Mouse (Mus musculus): ENCODE measurements around the gene Galnt7.

Gene Galnt7

GRCm38 (mm10) chr8:57628787-57629664 is 23.8 kb downstream of the Galnt7 start:
- no peak for DNase-seq (ENCODE audit: inconsistent age in 2 of 2, low spot score in 1 of 2)

DNA sequence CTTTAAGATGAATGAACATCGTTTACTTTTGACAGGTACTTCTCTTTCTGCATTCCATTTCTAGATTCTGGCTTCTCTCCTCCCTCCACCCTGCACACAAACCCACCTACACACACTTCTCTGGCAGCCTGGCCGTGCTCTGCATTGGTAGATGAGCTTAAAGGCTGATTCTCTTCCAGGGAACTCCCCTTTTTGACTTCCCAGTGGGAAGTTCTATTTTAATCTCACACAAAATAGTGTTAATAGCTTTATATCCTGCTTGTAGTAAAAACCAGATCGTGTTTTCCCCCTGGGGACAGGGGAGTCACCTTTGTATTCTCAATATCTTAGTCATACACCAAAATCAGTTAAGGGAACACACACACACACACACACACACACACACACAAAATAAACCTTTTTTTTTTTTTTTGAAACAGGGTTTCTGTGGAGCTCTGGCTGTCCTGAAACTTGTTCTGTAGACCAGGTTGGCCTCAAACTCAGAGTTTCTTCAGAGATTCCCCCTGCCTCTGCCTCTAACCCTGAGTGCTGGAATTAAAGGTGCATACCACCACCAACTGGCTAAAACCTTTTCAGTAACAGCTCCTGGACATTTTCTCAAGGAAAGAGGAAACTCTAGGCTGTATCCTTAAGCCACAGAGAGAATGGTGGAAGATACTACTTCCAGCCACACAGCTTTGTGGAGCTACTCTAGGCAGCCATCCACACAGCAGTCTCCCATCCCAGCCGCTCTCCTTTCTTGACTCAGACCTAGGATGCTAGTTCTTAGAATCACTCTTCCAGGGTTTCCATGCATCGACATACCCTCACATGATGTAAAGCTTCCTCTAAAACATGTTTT is 24.7 kb downstream of the Galnt7 start:
- DNase-seq (ENCODE audit: inconsistent age in 2 of 2, low spot score in 1 of 2) = no peak

DNA sequence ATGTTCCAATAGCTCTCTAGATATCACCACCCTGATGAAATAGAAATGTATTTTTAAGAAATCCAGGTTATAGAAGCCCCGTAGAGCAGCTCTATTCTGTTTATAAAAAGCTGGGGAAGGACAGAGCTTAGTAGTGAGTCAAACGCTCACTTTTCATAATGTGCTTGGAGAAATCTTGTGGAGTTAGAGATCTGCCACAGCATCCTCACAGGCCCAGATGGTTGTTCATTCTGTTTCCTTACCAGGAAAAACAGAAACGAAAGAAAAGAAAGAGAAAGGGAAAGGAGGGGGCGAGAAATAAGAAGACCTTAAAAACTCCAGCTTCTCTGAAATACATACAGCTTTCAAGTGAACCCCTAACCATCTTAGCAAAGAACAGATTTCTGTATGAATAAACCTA is 28.9 kb downstream of the Galnt7 start:
- no peak for DNase-seq (ENCODE audit: inconsistent age in 2 of 2, low spot score in 1 of 2)

DNA sequence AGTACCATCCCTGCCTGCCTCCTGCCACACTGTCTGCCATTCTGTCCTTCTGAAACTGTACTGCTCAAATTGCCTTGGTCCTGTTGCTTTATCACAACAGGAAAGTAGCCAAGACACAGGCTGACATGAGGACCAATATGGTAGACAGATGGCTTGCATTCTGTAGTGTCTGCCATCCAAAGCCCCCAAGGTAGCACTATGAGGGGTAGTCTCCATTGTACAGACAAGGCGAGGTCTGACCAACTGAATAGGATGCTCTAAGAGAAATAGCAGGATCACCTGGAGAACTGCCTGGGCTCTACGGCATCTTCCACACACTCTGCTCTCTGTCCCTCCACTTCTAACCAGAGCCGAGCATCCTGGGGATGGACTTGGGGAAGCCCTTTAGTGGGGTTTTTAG is 29.8 kb downstream of the Galnt7 start:
- no peak for DNase-seq (ENCODE audit: inconsistent age in 2 of 2, low spot score in 1 of 2)

DNA sequence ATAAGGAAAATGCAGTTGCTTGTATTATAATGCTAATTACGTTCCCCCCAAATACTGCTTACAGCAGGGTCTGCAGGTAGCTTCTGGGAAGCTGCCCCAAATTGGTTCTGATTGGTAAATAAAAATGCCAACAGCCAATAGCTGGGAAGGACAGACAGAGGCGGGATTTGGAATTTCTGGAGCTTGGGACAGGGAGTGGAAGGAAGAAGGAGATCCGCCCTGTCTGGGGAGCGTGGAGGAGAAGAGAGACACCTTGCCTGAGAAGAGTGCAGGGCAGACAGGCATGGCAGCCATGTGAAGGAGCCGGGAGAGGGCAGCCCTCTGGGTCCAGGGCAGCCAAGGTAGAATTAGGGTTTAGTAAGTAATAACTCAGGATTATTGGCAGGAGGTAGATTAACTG is 35.9 kb downstream of the Galnt7 start:
- DNase-seq (ENCODE audit: inconsistent age in 2 of 2, low spot score in 1 of 2) = no peak

GRCm38 (mm10) chr8:57615016-57615657 is 37.7 kb downstream of the Galnt7 start:
- DNase-seq (ENCODE audit: inconsistent age in 2 of 2, low spot score in 1 of 2) = peak; percentile 84 to 92

GRCm38 (mm10) chr8:57611419-57611977 is 41.3 kb downstream of the Galnt7 start:
- DNase-seq (ENCODE audit: inconsistent age in 2 of 2, low spot score in 1 of 2) = peak; percentile 71 to 86

DNA sequence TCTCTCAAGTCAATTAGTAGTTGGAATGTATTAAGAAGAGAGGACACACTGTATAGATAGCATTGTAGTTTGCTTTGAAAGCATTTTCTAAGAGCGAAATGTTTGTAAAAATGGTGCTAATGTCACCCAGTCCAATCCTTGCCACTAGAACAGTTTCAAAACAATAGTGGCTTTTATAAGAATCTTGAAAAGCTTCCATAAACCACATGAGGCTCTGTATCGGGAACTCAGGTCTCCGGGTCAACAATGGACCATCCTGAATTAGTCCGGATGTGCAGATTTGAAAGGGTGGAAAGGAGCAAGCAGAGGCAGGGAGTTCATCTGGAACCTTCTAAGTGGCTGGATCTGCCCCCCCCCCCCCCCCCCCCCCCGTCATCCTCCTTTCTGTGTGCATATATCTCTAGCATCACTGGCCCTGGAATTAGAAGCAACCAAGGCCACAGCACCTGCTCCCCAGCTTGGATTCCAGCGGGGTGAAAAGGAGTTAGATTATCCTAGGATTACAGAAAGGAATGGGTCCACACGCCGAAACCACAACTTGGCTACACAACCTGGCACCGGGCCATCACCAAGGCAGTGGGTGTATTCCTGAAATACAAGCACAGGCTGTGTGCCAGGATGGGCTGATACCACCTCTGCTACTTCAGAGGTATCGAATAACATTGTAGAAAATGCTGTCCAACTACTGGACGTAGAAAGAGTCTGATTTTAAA is 42.0 kb downstream of the Galnt7 start:
- DNase-seq (ENCODE audit: inconsistent age in 2 of 2, low spot score in 1 of 2) = peak; percentile 68 to 85

DNA sequence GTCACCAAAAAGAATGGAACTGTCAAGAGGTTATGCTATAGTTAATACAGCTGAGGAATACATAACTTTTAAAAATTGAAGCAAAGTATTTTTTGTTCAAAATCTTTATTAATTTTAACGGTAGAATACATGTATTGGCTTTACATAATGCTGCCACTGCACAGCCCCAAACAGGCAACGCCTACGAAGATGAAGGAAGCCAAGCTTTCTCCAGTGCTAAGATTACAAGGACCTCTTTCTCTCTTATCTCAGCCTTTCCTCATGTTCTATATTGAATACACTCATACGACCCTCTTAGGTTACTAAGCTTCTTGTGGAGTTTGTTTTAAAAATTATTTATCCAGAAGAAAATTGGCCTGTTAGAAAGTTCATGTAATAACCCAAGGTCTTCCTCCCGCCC is 50.3 kb downstream of the Galnt7 start:
- DNase-seq (ENCODE audit: inconsistent age in 2 of 2, low spot score in 1 of 2) = peak in 1 of 2 experiments; percentile 52

DNA sequence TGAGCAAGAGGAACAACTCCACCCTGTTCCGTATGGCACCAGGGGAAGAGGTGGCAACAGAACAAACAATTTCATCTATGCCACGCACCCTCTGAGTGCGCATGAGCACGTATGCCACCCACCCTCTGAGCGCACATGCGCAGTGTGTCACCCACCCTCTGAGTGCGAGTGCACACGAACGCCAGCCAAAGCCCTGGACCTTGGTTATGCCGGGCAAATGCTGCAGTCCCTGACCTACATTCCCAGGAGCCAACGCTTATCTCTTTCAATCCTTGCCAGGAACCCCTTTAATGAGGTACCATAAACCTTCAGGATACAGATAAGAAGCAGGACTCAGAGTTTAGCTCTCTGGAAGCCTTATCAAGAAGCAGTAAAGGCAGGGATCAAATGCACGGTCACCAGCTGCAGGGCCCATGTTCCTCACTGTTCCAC is 50.8 kb downstream of the Galnt7 start:
- peak; percentile 90 to 94 for DNase-seq (ENCODE audit: inconsistent age in 2 of 2, low spot score in 1 of 2)

GRCm38 (mm10) chr8:57599813-57600555 is 52.8 kb downstream of the Galnt7 start:
- peak in 1 of 2 experiments; percentile 49 for DNase-seq (ENCODE audit: inconsistent age in 2 of 2, low spot score in 1 of 2)

DNA sequence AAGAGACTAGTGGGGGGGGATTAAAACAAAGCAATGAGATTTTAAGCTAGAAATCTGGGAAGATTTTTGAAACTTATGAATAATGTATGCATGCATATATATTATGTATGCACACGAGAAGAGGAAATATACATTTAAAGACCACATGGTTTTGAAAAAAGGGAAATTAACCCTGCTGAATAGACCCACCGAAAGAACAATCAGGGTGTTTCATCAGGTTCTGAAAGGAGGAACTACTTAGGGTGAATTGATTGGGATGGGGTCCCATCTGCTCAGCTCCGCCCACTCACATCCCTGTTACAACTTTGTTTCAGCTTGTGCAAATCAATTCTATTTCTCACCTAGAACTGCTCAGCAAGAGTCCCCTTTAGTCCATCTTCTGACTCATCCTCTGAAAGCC is 57.0 kb downstream of the Galnt7 start:
- peak in 1 of 2 experiments; percentile 22 for DNase-seq (ENCODE audit: inconsistent age in 2 of 2, low spot score in 1 of 2)

DNA sequence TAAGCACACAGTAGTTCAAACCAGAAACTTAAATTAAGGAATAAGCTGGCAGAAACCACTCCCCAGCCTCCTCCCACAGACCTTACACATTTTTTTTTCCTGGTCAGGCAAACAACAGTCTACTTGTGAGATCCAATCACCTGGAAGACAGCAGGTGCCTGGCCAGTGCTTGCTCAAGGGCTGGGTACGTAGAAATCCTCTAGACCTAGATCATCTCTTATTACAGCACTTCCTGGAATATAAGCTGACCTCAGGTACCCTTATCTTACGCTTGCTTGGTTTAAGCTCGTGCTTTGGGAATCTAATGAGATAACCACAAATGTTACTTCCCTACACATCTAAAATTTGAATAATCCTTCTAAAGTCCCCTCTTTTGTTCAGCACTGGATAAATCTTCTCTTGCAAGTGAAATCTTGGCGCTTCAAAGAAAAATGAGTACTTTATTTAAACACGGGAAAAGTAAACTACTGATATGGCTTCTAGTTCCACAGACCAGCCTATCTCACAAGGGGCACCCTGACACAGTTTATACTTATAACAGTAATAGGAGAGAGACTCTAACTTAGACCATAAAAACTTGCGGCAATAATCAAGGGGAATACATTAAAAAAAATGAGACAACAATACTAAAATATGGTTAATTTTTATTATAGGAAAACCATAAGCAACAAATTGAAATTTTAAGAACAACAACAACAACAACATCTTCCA is 58.5 kb downstream of the Galnt7 start:
- no peak for DNase-seq (ENCODE audit: inconsistent age in 2 of 2, low spot score in 1 of 2)

DNA sequence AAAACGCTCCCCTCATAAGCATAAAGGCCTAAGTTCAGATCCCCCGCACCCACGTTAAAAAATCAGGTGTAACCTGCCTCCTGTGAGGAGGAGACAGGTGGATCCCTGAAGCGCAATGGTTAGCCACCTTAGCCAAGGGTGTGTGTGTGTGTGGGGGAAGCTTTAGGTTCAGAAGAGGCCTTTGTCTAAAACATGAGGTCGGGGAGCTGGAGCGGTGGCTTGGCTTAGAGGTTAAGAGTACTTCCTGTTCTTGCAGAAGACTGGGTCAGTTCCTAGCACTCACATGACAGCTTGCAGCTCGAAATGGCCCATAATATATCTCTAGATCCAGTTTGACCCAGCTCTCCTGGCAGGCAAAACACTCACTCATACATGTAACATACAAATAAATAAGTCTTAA is 60.2 kb downstream of the Galnt7 start:
- DNase-seq (ENCODE audit: inconsistent age in 2 of 2, low spot score in 1 of 2) = no peak

GRCm38 (mm10) chr8:57591681-57592080 is 61.2 kb downstream of the Galnt7 start:
- DNase-seq (ENCODE audit: inconsistent age in 2 of 2, low spot score in 1 of 2) = no peak

DNA sequence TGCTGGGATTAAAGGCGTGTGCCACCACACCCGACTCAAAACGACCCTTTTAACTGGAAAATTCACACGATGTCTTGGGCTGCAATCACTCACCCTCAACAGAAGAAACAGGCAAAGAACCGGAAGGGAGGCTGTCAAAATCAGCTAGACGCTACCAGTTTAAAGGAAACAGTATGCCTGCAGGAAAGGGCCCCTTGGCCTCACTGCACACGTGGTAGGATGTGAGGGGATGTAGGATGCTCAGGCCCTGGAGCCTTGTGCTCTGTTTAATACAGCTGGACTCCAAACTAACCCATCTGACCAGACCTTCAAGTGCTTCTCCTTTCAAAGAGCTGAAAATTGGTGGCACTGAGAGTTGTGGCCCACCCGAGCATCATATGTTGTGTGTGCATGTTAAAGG is 62.8 kb downstream of the Galnt7 start:
- no peak for DNase-seq (ENCODE audit: inconsistent age in 2 of 2, low spot score in 1 of 2)

GRCm38 (mm10) chr8:57589176-57589575 is 63.7 kb downstream of the Galnt7 start:
- DNase-seq (ENCODE audit: inconsistent age in 2 of 2, low spot score in 1 of 2) = peak; percentile 73 to 85

GRCm38 (mm10) chr8:57588604-57589003 is 64.2 kb downstream of the Galnt7 start:
- DNase-seq (ENCODE audit: inconsistent age in 2 of 2, low spot score in 1 of 2) = no peak

DNA sequence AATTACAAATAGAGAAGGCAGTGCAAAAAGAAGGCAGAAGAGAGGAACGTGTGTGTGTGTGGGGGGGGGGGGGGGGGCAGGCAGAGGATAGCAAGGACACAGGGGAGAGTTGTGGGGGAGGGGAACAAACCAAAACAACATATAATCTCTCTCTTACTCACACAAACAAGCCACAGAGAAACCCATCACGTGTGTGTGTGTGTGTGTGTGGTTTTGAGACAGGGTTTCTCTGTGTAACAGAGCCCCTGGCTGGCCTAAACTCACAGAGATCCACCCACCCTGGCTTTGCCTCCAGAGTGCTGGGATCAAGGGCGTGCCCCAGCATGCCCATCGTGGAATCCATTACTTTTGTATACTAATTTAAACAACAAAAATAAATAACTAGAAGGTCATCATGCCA is 66.2 kb downstream of the Galnt7 start:
- DNase-seq (ENCODE audit: inconsistent age in 2 of 2, low spot score in 1 of 2) = peak in 1 of 2 experiments; percentile 29
